Mouse (Mus musculus) erythroblast, adult 5-6 weeks (primary cell): ENCODE measurements around the gene Zfp599. TPM values are rescaled to one million over a fixed set of nuclear protein-coding genes. Genes with fewer than 3 reads are reported as not detected.
A peak's percentile ranks its signal among the peaks of the same experiment; 100 is the strongest.
"Not testable (repeated sequence)": the region's sequence is repeated elsewhere in the genome, so short reads cannot be mapped to it uniquely, and the experiment has no call there.

Source experiments
- ATAC-seq: replicated peaks from 2 replicates; pipeline ENCODE4 v1.8.0; 2016; ENCODE audit warnings: moderate number of reproducible peaks, mild to moderate bottlenecking, moderate TSS enrichment, inconsistent platforms; ENCODE audit not compliant: poor library complexity, low FRiP score, severe bottlenecking
- total RNA-seq, 2 experiments: library from RNA; stranded (forward) in 1 of 2; stranded (reverse) in 1 of 2; fragments of 150-400 nt in 1 of 2; fragments of 200-764, 138-1000 nt in 1 of 2; gene quantifications; 2 replicates each; pipeline versions ENCODE4 v1.2.3 to v1.2.4; 2015 to 2017; ENCODE audit warnings: low replicate concordance in 2 of 2

The Zfp599 gene
- total RNA-seq (2015; ENCODE audit: low replicate concordance) (0.96 and 4.0 TPM in 2 replicates), total RNA-seq (2017; ENCODE audit: low replicate concordance) (0.17 TPM in 1 of 2 replicates, not detected in the other)

DNA sequence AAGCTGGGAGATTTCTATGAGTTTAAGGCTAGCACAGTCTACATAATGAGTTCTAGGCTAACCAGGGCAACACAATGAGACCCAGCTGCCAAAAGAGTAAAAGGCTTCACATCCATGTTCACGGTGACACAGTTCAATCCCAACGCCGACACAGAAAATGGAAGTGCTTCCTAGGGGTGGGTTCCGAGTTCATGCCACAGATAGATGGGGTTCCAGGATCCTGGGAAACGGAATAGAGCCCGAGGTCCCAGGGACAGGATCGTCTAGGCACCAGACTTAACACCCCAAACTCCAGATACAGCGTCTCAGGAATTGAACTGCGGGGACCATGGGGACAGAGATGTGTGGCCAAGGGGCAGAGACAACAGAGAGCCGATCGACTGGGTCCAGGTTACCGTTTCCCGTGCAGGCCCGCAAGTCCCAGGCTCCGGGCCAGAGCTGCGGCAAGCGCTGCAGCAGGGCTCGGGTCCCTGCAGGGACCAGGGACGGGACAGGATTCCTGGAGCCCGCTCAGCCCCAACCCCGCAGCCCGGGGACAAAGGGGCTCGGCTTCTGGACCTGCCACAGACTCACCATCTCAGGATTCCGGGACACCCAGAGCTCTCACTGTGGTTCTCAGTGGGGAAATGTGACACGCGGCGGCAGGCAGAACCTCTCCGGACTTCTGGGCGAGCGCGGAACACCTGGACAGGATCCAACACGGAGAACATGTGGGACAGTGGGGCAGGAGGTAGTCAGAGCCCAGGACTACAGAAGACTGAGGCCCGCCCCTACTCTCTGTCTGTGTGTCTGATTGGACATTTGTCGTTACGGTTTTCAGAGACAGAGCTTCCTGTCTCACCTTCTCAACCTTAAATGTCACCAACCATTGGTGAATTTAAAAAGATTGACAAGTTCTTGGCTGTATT is at the start of gene Zfp599:
Zfp599 (minus strand) TSS at position 712 of the 908 bp plus-strand sequence.
- peak; percentile 86 for ATAC-seq

GRCm38 (mm10) chr9:22307920-22308262 is 48.2 kb upstream of the Zfp599 start:
- ATAC-seq = not testable (repeated sequence)

DNA sequence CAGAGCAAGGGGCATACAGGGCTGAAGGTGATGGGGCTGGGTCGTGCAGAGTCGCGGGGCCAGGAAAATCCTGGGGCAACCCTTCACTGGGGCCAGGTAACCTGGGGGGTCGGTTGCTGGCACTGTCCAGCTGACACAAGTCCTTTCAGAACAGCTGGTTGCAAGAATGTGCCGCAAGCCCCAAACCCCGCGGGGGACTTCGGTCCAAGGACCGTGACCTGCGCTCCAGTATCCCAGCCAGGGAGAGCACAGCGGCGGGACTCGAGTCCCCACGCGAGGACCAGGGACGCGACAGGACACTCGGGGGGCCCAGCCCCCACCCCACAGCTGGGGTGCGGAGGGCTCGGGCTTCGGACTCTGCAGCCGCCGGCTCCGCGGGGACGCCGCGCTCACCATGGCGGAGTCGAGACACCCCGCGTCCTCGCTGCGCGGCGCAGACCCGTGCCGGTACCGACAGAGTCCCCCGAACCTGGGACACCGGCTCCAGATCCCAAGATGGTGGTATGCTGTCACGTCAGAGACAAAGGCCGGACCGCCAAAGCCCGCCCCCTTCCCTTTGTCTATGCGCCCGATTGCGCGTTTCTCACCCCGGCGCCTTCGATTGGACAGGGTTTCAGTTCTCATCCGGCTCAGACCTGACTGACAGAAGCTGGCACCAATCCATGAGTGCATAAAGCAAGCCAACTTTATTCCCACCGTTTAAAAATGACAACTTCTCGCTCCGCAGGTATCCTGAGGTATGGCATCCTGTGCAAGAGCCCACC is 47.6 kb upstream of the Zfp599 start, which contains the start of gene Zfp810:
Zfp810 (minus strand) TSS at position 493 of the 764 bp plus-strand sequence.
- 0 out of 2 replicates have a peak, but pooled peaks have one; percentile 49 for ATAC-seq

DNA sequence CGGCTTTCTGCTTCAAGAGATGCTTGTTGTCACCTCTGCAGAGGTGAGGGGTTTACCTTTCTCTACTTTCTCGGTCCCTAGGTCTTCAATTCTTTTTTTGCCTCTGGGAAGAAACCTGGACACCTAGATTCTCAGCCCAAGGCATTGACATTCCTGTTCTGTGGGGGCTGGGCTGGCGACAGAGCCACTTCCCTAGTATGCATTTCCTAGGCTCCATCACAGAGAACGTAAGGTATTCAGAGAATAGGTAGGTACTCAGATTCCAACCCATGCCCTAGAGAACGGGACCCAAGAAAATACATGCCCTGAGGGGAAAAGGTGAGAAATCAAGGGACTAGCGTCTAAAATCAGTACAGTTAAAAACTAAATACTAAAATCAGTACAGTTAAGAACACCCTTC is 47.0 kb upstream of the Zfp599 start:
- ATAC-seq = no peak

- no peak for ATAC-seq
Observed at GRCm38 (mm10) chr9:22302199-22302598, 42.5 kb upstream of the Zfp599 start.

- no peak for ATAC-seq
Observed at GRCm38 (mm10) chr9:22278733-22279132, 19.0 kb upstream of the Zfp599 start.

DNA sequence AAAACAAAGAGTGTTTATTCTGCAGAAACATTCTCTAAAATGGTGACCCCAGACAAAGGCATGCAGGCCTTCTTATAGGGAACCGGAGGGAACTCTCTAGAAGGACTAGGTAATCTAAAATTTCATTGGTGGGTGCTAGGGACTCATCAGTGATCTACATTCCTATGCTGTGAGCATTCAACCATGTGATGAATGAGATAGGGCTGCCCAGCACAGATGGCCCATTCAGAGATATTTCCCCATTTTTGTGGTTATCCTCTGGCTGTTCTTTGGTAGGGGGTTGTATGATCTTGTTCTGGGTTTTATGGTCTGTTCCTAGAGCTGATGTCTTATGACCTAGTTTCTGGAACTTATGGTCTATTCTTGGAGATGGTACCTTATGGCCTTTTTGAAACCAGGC is 9.2 kb upstream of the Zfp599 start:
- ATAC-seq = no peak

DNA sequence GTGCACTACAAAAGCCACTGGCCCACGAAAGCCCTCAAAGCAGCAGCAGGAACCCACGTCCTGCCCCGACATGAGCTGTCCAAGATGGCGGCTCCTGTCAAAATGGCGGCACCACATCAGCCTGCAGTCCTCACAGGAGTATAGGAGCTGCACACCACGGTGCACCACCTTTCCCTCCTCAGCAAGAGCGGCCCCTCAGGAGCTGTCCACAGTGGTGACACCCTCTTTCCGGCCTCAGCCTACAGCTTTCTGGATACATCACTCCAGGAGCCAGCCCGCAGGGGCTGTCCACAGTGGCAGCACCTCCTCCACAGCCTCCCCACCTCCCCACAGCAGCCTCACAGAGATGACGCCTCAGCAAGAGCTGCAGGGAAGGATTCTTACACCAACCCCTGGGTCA is 2.9 kb upstream of the Zfp599 start:
- no peak for ATAC-seq

DNA sequence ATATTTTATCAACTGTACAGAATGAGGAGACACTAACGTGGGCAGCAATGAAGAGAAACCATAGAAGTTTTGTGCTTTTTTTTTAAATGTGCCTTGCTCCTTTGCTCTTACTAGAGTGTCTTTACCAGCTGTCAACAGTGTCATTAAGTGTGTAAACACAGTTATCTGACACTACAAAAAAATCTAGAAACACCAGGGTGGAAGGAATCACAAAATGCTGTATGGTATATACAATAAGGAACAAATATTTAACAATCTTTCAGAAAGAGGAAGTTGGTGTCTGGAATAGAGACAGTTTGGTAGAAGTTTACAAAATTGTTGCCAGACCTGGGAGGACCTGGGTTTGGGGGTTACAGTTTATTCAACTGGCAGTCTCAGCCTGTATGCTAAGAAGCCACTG is 1.9 kb upstream of the Zfp599 start:
- ATAC-seq = no peak

GRCm38 (mm10) chr9:22260092-22260422 is 362 bp upstream of the Zfp599 start:
- no peak for ATAC-seq

DNA sequence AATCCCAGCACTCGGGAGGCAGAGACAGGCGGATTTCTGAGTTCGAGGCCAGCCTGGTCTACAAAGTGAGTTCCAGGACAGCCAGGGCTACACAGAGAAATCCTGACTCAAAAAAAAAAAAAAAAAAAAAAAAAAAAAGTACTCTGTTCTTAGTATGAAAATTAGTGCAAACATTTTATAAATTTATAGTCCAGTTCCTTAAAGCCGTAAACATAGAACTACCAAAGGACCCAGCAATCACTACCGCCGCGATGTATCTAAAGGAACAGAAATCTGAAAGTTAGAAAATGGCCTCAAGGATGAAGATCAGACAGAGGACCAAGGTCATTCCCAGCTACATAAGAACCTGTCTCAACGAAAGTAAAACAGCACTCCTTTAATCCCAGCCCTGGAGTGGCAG is 911 bp downstream of the Zfp599 start:
- no peak for ATAC-seq

DNA sequence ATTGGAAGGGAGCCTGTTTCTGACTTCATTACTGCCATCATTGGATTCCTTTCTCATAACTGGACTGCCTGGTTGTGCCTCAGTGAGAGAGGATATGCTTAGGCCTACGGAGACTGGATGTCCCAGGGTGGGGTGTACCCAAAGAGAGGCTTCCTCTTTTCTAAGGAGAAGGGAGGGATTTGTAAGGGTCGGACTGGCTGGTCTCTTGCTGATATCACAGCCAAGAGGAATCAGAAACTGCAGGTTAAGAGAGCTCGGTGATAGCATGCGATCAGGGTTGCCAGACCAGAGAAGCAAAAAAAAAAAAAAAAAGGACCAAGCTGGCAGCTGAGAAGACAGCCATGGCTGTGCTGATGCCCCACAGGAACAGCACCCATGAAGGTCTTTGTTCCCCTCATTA is 3.1 kb downstream of the Zfp599 start:
- ATAC-seq = no peak

DNA sequence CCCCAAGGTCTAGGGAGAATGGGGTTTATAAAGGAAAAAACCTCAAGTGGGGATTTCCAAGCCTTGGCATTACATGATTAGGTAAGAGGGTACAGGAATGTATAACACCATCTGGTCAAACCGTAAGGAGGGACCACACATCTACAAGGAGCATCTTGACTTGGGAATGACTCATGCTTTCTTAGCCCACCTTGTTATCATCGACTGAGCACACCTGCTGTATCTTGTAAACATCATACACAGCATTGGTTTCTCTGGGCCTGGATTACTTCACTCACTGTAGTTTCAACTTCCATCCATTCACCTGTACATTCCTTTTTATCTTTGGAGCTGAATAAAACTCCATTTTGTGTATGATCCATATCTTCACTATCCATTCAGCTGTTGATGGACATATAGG is 15.5 kb downstream of the Zfp599 start:
- ATAC-seq = no peak

GRCm38 (mm10) chr9:22240001-22240400 is 19.7 kb downstream of the Zfp599 start:
- ATAC-seq = no peak

GRCm38 (mm10) chr9:22230556-22230955 is 29.1 kb downstream of the Zfp599 start:
- no peak for ATAC-seq

DNA sequence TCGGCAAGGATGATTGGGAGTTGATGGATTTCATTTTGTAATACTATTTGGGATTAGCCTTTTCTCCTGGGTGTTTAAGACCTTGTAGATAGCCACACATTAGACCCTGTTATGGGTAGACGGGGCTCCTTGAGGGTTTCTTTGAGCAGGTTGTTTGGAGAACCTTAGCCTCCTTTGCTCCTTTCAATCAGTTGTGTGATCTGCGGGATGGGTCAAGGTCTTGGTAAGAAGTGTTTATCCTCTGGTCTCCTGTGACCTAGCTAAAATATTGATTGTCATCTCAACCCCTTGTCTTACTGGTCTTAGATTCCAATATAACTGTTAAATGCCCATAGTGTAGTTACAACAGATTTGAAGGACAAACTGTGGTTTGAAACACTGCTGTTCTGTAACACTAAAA is 29.6 kb downstream of the Zfp599 start:
- ATAC-seq = no peak

DNA sequence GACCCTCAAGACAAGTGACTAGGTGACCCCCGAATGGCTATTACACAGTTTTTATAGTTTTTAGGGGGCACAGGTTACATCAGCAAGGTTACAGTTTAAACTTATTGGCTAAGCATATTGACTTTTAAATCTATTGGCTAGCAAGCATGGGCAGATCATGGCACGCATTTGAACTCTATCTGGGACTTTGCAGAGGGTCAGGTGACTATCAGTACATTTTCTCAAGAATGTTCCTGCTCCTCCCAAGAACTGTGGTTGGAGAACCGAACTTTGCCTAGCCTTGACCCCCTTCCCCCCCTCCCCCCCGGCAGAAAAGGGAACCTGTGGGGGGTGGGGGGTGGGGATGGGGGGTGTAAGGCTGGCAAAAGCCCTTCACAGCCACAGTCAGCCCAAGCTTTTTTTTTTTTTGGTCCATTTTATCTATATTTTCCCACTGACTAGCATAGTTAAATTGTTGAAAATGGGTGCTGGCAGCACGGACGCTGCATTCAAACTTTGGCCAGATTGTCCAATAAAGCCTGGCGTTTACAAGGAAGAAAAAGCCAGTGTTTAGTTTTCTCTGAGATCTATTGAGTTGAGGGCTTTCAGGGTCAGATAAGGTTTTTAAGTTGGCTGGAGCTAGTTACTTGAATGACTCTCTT is 30.2 kb downstream of the Zfp599 start:
- no peak for ATAC-seq

GRCm38 (mm10) chr9:22226846-22227245 is 32.8 kb downstream of the Zfp599 start:
- ATAC-seq = no peak

DNA sequence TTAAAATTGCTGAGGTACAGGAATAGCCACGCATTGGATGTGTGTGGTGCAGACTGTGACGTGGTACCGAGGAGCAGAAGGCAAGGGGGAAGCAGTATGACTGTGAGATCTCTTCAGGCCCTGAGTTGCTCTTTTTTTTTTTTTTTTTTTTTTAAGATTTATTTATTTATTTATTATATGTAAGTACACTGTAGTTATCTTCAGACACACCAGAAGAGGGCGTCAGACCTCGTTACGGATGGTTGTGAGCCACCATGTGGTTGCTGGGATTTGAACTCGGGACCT is 33.4 kb downstream of the Zfp599 start:
- ATAC-seq = not testable (repeated sequence)

- ATAC-seq = peak; percentile 96
Observed at GRCm38 (mm10) chr9:22225581-22226388, 33.9 kb downstream of the Zfp599 start, which contains the start of gene Zfp809. TSS of gene Zfp809 (plus strand) at chr9:22225714.
